Mouse (Mus musculus) kidney, adult 8-10 months (tissue): Measurements from ENCODE around the gene Hist3h2ba.

ENCODE experiments used
- DNase-seq, 2 experiments: peaks; one replicate each; pipeline ENCODE4 v3.0.0; 2022

Gene Hist3h2ba

GRCm38 (mm10) chr11:58967346-58967745, 18.6 kb downstream of the Hist3h2ba start:
- DNase-seq: peak in 1 of 2 experiments; percentile 50

GRCm38 (mm10) chr11:58968551-58968950, 19.8 kb downstream of the Hist3h2ba start:
- DNase-seq: no peak

DNA sequence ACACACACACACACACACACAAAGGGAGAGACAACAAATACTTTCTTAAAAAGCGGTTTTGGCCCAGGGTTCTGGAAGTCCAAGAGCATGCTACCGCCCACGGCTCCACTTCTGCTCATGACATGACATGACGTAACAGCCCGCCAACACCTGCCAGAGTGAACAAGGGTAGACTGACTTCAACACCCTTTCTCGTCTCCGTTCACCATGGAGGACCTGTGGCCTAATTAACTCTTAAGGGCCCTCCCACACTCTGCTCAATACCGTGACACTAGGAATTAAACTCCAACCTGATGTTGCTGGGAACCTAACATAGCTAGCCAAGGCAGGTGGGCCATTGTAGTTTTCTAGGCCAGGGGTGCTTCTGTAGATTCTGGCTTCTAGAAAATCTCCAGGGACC, 20.3 kb downstream of the Hist3h2ba start:
- peak in 1 of 2 experiments; percentile 40 for DNase-seq

- DNase-seq: peak; percentile 68 to 69
These were observed 20.9 kb downstream of the Hist3h2ba start for GRCm38 (mm10) chr11:58969659-58970058.

DNA sequence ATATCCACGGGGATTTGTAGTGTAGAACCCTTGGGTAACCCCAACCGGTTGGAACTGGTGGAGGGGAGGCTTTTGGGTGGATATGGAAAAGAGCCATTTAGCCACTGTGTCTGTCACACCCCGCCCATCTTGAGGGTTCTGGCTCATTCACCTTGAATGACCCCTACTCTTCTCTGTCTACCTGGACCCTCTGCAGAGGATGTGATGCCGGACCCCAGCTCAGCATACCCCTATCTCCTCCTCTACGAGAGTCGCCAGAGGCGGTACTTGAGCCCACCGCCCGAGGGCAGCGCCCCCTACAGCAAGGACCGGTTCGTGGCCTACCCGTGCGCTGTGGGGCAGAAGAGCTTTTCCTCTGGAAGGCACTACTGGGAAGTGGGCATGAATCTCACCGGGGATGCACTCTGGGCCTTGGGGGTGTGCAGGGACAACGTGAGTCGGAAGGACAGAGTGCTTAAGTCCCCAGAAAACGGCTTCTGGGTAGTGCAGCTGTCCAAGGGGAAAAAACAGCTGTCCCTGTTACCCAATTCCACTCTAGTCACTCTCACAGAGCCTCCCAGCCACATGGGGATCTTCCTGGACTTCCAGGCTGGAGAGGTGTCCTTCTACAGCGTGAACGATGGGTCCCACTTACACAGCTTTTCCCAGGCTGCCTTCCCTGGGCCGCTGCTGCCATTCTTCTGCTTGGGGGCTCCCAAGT, 22.3 kb downstream of the Hist3h2ba start:
- DNase-seq: no peak

GRCm38 (mm10) chr11:58971796-58972195, 23.1 kb downstream of the Hist3h2ba start:
- DNase-seq: no peak

GRCm38 (mm10) chr11:58974414-58974813, 25.7 kb downstream of the Hist3h2ba start:
- DNase-seq: peak in 1 of 2 experiments; percentile 70

- no peak for DNase-seq
These were observed 28.4 kb downstream of the Hist3h2ba start for GRCm38 (mm10) chr11:58977150-58977549.

GRCm38 (mm10) chr11:58977607-58978026, 28.9 kb downstream of the Hist3h2ba start:
- no peak for DNase-seq

DNA sequence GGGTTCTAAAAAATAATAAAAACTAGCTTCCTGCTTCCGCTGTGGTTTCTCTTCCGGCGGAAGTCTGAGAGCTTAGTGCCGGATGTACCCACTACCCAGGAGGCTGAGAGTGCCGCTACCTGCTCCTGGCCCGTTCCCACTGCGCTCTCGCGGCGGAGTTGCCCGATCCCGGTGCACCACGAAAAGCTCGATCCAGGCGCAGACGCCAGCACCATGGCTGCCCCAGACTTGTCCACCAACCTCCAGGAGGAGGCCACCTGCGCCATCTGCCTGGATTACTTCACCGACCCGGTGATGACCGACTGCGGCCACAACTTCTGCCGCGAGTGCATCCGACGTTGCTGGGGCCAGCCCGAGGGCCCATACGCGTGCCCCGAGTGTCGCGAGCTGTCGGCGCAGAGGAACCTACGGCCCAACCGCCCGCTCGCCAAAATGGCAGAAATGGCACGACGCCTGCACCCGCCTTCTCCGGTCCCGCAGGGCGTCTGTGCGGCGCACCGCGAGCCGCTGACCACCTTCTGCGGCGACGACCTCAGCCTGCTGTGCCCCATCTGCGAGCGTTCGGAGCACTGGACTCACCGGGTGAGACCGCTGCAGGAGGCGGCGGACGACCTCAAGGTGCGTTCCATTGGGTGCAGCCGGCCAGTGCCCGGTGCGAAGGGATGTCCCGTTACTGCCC, 29.4 kb downstream of the Hist3h2ba start, which contains the start of gene Trim11:
Gene Trim11, plus strand, starts transcription at position 67 of the 679 bp plus-strand sequence.
- peak; percentile 55 to 61 for DNase-seq

- DNase-seq: peak in 1 of 2 experiments; percentile 42
These were observed 29.9 kb downstream of the Hist3h2ba start for GRCm38 (mm10) chr11:58978706-58979030.

DNA sequence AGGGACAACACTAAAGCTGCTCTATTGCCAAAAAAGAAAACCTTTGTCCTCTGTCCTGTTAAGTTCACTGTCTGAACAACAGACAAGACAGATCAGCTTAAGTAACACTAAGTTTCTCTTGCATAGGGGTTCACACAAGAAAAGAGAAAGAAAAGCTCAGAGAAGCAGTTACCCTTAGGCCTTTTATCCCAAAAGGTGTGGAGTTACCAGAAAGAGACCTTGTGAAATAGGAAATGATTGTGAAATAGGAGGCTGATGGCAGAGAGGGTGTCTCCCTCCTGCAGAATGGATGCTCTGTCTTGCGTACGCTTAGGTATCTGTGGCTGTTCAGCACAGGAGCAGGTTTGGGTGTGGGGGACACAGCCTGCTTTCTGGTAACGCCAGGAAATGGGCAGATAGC, 30.5 kb downstream of the Hist3h2ba start:
- no peak for DNase-seq

DNA sequence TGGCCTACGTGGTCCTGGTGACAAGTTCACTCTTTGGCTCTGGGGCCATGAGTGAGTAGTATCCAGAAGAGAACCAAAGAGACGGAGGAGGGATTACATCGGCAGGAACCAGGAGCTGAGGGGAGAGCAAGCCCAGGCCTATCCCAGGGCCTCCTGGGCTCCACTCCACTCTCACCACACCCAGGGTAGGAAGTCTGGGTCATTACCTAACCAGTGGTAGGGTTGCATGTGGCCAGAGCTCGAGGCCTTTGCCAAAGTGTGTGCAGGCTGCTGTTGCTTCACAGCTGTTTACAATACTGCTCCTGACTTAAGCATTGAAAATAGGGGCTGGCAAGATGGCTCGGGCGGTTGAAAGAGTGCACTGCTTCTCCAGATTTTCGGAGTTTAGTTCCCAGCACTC, 30.9 kb downstream of the Hist3h2ba start:
- DNase-seq: no peak

GRCm38 (mm10) chr11:58980381-58980990, 31.8 kb downstream of the Hist3h2ba start:
- DNase-seq: peak; percentile 63 to 79

DNA sequence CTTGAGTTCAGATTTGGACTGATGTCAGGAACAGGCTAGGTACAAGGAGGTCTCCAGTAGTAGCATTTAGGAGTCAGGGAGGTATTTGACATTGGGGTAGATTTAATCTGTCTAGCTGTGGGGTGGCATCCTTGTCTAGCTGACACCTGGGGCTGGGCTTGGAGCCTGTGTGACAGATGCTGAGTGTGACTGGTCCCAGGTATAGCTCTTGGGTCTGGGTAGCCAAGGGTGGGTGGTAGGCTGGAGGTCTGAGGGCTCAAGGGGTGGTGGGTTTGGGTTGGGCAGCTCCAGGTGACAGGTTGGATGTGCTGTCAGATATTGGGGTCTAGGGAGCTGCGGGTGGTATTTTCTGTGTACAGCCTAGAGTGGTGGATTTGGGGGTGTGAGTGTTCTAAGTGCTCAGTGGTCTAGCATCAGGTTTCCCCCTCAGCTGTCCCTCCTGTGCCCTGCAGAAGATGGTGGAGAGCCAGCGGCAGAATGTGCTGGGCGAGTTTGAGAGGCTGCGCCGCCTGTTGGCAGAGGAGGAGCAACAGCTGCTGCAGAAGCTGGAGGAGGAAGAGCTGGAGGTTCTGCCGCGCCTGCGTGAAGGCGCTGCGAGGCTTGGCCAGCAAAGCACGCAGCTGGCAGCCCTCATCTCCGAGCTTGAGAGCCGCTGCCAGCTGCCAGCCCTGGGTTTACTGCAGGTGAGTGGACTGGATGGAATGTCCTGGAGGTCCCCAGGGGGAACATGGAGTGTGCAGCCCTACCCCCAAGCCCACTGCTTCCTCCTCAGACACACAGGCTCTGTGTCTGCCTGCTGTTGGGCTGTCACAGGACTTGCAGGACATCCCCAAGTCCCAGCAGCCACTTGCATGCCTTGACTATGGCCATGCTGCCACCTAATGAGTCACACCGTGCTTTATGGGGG, 33.1 kb downstream of the Hist3h2ba start:
- DNase-seq: peak in 1 of 2 experiments; percentile 35

DNA sequence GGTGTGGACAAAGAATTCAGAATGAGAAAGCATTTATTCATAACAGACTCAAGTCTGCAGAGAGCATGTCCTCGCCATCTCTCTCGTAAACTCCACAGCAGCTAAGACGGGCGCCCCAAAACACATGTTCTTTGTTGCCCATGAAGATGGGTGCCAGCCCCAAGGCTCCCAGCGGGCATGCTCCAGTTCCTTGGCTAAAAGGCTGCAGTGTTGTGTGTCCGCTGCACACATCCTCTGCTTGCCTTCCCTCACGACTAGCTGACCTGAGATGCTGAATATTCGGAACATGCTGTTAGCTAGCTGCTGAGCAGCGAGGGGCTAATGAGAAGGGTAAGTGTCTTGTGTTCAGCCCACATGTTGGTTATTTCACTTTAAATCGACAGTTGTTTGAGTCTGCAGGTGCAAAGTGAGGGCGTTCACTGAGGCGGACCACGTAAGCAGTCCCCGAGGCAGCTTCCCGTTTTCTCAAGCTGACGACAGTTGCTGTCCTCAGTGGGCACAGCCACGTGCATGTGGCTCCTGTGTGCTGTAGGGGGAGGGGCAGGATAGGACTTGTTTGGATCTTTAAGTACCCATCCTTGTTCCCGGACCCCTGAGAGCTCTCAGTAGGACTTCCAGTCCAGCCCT, 33.9 kb downstream of the Hist3h2ba start:
- DNase-seq: no peak

GRCm38 (mm10) chr11:58983691-58984341, 35.1 kb downstream of the Hist3h2ba start:
- no peak for DNase-seq

DNA sequence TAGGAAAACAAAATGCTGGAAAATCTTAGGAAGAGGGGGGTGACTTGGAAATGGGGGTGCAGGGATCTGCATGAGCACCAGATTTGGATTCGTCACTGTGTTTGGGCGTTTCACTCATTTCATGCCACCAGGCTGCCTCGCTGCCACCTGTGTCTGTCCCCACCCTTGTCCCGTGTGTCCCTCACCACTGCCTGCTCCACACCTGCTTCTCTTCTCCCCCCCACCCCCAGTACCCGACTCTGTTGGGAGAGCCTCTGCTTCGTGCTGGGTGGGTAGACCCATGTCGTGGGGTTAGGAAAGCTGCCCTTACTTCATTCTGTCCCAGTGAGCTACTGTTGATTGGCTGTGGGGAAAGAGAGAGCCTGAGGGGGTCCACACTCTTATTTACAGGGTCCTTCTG, 35.9 kb downstream of the Hist3h2ba start:
- no peak for DNase-seq

- no peak for DNase-seq
These were observed 36.7 kb downstream of the Hist3h2ba start for GRCm38 (mm10) chr11:58985299-58985917.

- no peak for DNase-seq
These were observed 40.4 kb downstream of the Hist3h2ba start for GRCm38 (mm10) chr11:58989166-58989565.

GRCm38 (mm10) chr11:58990141-58990540, 41.4 kb downstream of the Hist3h2ba start:
- no peak for DNase-seq
